ENCODE assay signal across 9 mouse cellular contexts in the genomic region with DNA sequence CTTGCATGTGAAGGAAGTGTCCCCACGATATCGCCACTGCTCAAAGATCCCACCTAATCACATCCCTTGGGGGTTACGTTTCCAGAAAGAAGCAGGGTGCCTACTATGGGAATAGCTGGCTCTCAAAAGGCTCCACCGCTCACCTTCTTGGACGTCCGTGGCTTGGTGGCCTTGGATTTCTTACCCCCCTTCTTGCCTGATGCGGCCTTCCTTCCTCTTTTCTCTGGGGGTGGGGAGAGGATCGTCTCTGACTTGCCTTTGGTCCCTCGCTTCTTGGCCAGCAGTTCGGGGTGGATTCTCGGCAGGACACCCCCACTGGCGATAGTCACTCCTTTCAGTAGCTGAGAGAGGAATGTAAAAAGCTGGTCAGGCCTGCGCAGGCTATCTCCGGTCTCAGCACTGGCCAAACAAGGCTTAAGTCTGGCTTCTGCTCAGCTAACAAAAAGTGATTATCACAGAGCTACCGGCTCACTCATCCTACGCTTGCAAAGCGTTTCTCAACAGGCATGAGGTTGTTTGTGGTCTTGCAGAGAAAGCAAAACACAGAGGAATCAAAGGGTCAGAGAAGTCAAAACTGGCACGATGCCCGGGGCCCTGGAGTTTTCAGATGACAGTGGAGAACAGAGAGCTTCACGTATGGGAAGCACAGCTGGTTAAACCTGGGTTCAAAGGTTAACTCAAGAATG. TPM values are rescaled to one million over a fixed set of nuclear protein-coding genes. Genes with fewer than 3 reads are reported as not detected.
DNase-seq lines count a peak whose midpoint lies in the region; ATAC-seq and TF ChIP-seq lines count a peak whose summit lies in the region.
"Had no signal": no experiment of that assay in that cellular context is flagged by ENCODE, and none has a peak within 500 bp of the region (broad histone marks: within the 10 kb centered on the region; RNA-seq: fewer than 3 reads in every experiment).

No protein-coding gene starts in this region.

- no peak overlapping the region for H3K27ac ChIP-seq in stomach, postnatal 0 days (replicated peaks)
- H3K27ac ChIP-seq in left cerebral cortex, adult 2 months = no peak overlapping the region

- intact Hi-C loops in left cerebral cortex, adult 2 months (cut with DNase I) = no loop called here

- DNase-seq in ovary, postnatal 36 days (ENCODE audit: low spot score) = peak; percentile 55
- DNase-seq in ovary, postnatal 14 days (ENCODE audit: low spot score) = no peak
- DNase-seq in brain, embryonic 14.5 days (ENCODE audit: low read depth) = peak; percentile 29
- peak; percentile 70 to 83 for DNase-seq in kidney, postnatal 4 days
- no peak for DNase-seq in stomach, postnatal 0 days (ENCODE audit: low spot score)
- DNase-seq in spleen, postnatal 36 days (ENCODE audit: low spot score in 2 of 2) = no peak
- DNase-seq in left cerebral cortex, adult 2 months (ENCODE audit: extremely low spot score in 1 of 2, low spot score in 2 of 2) = no peak
- DNase-seq in frontal cortex, postnatal 10 days (ENCODE audit: low spot score in 2 of 2) = no peak

- H3K4me3 ChIP-seq in stomach, postnatal 0 days (ENCODE audit: low read depth, low read length) = no peak overlapping the region
- no peak overlapping the region for H3K4me3 ChIP-seq in left cerebral cortex, adult 2 months

- no peak for TF ChIP-seq CTCF in brain, embryonic 14.5 days (IDR thresholded peaks at IDR 0.05; ENCODE audit: borderline replicate concordance, extremely low read depth, insufficient read depth, insufficient read length)
- no peak for TF ChIP-seq CTCF in stomach, postnatal 0 days (IDR thresholded peaks at IDR 0.05; ENCODE audit: low read depth)
- TF ChIP-seq CTCF in left cerebral cortex, adult 2 months (IDR thresholded peaks at IDR 0.05) = no peak

- H3K9ac ChIP-seq in stomach, postnatal 0 days (ENCODE audit: low read length) = no peak overlapping the region

- 66% methylated on average over 20 of the region's 20 CpGs for WGBS in stomach, postnatal 0 days

- H3K36me3 ChIP-seq in stomach, postnatal 0 days (ENCODE audit: control insufficient read depth, insufficient read depth, low read length) = no peaks in the 10 kb centered on the region; the same call in 1 of the 2 replicates

- H3K4me1 ChIP-seq in stomach, postnatal 0 days (replicated peaks; ENCODE audit: control insufficient read depth, insufficient read depth) = no peaks in the 10 kb centered on the region

- H3K9me3 ChIP-seq in stomach, postnatal 0 days (ENCODE audit: control insufficient read depth, low read length) = no peaks in the 10 kb centered on the region

- no peak overlapping the region for H3K4me2 ChIP-seq in stomach, postnatal 0 days (replicated peaks; ENCODE audit: low read depth)

- H3K27me3 ChIP-seq in stomach, postnatal 0 days (ENCODE audit: control insufficient read depth, insufficient read depth, low read length) = no peaks in the 10 kb centered on the region

- ATAC-seq in stomach, postnatal 0 days (ENCODE audit: low FRiP score, low TSS enrichment) = 0 out of 2 replicates have a peak, but pooled peaks have one; percentile 31
- ATAC-seq: forebrain, embryonic 16.5 days had no signal

- TF ChIP-seq POLR2A in brain, embryonic 14.5 days (IDR thresholded peaks at IDR 0.05; ENCODE audit: borderline replicate concordance, extremely low read depth, insufficient read depth, insufficient read length, poor library complexity, severe bottlenecking) = no peak

- no peak for TF ChIP-seq EP300 in stomach, postnatal 0 days (optimal IDR thresholded peaks at IDR 0.05)

RNA-seq across cellular contexts. Expression of gene H2afy2, which starts 32.3 kb away (rescaled TPM):
- 140 and 186 TPM in 2 replicates for polyA plus RNA-seq in brain, embryonic 14.5 days (2012; rRNA removed)
- 26.0 and 28.7 TPM in 2 replicates for polyA plus RNA-seq in stomach, postnatal 0 days (2015; fragmentation: Nextera tagmentation; extraction: Ambion mirVana)
- 10 to 100 TPM; 22.7 to 23.8 TPM for total RNA-seq in left cerebral cortex, adult 2 months (2021)

RNA-seq across cellular contexts. Expression of gene Aifm2, which starts 36.6 kb away (rescaled TPM):
- polyA plus RNA-seq in brain, embryonic 14.5 days (2012; rRNA removed) = 5.4 and 7.9 TPM in 2 replicates
- polyA plus RNA-seq in stomach, postnatal 0 days (2015; fragmentation: Nextera tagmentation; extraction: Ambion mirVana) = 9.2 and 9.4 TPM in 2 replicates
- 10 to 100 TPM in 1 of 2 experiments, 1 to 10 TPM in 1; 6.7 to 10.3 TPM for total RNA-seq in left cerebral cortex, adult 2 months (2021)

RNA-seq across cellular contexts. Expression of gene Tysnd1, which starts 56.4 kb away (rescaled TPM):
- 42.7 and 49.4 TPM in 2 replicates for polyA plus RNA-seq in brain, embryonic 14.5 days (2012; rRNA removed)
- polyA plus RNA-seq in stomach, postnatal 0 days (2015; fragmentation: Nextera tagmentation; extraction: Ambion mirVana) = 18.5 and 20.9 TPM in 2 replicates
- 10 to 100 TPM; 22.7 to 23.3 TPM for total RNA-seq in left cerebral cortex, adult 2 months (2021)

Comparison
In these comparisons a context has a peak if more than half of its experiments do, and no peak if none do; other contexts are left out.
1. DNase-seq: peak in ovary, postnatal 36 days (single experiment), brain, embryonic 14.5 days (single experiment) and kidney, postnatal 4 days (2 of 2); none in ovary, postnatal 14 days (single experiment), stomach, postnatal 0 days (single experiment), spleen, postnatal 36 days (0 of 2), left cerebral cortex, adult 2 months (0 of 2) and frontal cortex, postnatal 10 days (0 of 2).